Mouse (Mus musculus) common myeloid progenitor, adult 5-6 weeks (primary cell): ENCODE data around the gene Dip2c. TPM values are rescaled to one million over a fixed set of nuclear protein-coding genes. Genes with fewer than 3 reads are reported as not detected.

ENCODE experiments used
- ATAC-seq: replicated peaks from 2 replicates; pipeline ENCODE4 v1.8.0; 2016; ENCODE audit warnings: low read depth, mild to moderate bottlenecking, moderate TSS enrichment, inconsistent platforms; ENCODE audit not compliant: poor library complexity, severe bottlenecking
- total RNA-seq: library from RNA; stranded (forward); fragments of 200-1000, 187-1606 nt; gene quantifications from 2 replicates; pipeline ENCODE4 v1.2.3, GENCODE M21; 2017

Gene Dip2c
- total RNA-seq, 1 experiment from 2014 or later = 4.9 TPM

- no peak for ATAC-seq
Measured at GRCm38 (mm10) chr13:9648716-9649115, 372.4 kb downstream of the Dip2c start.

DNA sequence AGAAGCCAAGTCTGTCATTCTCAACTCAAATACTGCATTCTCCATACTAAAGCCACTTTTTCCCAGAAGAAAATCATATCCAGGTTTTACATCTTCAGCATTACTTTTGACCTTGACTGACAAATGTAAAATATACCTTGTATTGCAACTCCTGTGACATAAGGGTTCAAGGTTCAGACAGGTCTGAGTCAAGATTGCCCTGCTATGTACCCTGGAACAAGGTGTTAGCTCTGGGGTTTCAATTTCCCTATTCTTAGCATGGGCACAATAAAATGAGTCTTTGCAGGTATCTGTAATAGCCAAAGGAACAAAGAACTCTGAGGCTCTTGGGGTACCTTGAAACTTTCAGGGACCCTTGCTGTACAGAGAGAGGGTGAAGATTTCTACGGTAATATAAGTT is 373.6 kb downstream of the Dip2c start:
- ATAC-seq = no peak

- ATAC-seq = no peak
Measured at GRCm38 (mm10) chr13:9650580-9650979, 374.3 kb downstream of the Dip2c start.

- no peak for ATAC-seq
Measured at GRCm38 (mm10) chr13:9653018-9653417, 376.7 kb downstream of the Dip2c start.

- ATAC-seq = no peak
Measured at GRCm38 (mm10) chr13:9656613-9657012, 380.3 kb downstream of the Dip2c start.

- ATAC-seq = no peak
Measured at GRCm38 (mm10) chr13:9660711-9661110, 384.4 kb downstream of the Dip2c start.

DNA sequence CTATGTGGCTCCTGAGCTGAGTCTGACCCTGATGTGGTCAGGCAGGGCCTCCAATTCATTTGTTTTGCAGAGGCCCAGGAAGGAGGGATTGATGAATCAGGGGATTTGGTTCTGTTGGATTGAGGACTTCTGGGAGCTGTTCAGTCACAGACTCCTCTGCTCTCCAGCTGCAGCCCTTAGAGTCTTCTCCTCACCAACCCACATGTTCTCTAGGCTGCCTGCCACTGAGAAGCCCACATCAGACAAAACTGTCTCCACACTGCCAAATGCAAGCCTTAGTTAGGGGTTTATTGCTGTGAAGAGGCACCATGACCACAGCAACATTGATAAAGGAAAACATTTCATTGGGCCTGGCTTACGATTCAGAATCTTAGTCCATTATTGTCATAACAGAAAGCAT is 387.3 kb downstream of the Dip2c start:
- ATAC-seq = no peak

DNA sequence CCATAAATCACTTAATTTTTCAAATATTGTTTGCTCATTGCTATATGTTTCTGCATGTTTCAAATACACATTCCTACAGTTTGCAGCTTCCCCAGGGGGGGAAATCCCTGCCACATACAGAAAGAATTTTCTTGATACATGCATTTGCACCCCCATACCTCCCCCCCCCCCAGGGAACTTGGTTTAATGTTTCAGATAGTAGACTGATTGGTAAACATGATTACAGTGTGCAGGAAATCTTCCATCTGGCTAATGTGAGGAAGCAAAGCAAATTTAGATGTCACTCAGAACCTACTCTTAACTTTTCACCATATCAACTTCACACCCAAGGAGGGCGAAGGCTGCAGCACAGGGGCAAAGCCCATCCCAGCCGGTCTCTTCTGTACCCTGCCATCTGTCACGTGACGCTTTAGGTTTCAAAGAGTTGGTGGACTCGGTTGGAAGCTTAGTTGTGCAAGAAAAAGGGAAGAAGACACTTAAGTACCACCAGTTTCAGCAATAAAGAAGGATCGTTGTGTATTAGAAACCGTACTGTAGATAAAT is 391.7 kb downstream of the Dip2c start:
- ATAC-seq = no peak

GRCm38 (mm10) chr13:9669246-9669645 is 392.9 kb downstream of the Dip2c start:
- ATAC-seq = no peak

GRCm38 (mm10) chr13:9674126-9674525 is 397.8 kb downstream of the Dip2c start:
- no peak for ATAC-seq

DNA sequence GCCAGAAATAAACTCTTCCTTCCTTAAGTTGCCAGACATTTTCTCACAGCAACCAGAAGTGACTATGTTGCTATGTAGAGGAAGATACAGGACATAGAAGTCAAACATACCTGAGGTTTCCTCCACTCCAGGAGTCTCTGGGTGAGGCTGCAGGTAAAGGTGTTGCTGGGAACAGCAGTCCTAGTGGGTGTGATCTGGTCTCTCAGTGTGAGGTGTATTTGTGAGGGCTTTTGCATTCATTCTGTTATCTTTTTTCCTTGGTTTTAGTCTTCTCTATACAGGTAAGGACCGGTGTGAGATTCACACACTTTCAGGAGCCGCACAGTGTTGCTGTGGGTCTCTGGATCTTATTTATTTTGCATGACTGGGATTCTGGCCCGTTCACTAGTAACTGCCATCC is 405.2 kb downstream of the Dip2c start:
- ATAC-seq = no peak

- ATAC-seq = no peak
Measured at GRCm38 (mm10) chr13:9683280-9683679, 407.0 kb downstream of the Dip2c start.

DNA sequence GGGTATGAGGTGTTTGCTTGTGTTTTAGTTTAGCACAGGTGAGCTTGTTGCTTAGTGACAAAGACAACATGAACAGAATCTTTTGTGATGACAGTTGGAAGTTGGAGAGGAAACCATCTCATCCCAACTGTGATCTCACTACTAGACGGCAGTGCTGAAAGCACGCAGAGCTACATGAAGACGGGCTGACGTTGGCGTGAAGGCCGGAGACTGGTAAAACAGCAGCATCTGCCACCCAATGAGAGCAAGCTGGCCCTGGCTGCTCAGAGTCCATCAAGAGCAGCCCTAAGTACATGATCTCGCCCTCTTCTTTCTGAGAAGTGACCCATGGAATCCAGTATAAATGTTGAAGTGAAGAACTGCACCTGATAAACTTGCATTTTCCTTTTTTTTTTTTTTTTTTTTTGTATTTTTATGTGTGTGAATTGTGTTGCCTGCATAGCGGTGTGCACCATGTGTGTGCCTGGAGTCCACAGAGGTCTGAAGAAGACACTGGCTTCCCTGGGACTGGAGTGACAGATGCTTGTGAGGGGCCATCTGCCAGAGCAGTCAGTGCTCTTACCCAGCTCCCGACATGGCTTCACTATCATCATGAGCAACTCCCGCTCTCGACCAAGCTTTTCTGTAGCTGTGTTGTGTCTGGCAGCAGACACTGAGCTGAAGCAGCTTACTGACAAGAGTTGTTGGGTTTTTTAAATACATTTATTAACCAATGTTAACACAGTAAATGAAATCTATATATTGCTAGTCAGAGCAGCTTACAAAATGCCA is 408.0 kb downstream of the Dip2c start:
- ATAC-seq = no peak

DNA sequence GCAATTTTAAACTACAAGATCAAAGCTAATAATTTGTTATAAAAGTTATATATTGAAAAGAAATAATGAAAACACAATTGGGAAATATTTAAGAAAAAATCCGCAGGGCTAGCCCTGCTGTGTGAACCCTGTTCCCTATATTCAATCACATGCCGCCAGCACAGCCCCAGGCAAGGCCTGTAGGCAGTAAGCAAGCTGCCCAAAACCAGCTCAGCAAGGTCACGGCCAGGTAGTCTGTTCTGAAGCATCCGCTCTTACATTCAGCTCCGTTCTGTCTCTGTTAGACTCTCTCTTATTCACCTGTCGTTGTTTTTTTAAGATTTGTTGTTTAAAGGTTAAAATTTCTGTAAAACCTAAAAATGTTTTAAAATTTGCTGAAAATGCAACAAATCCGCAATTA is 409.9 kb downstream of the Dip2c start:
- no peak for ATAC-seq

DNA sequence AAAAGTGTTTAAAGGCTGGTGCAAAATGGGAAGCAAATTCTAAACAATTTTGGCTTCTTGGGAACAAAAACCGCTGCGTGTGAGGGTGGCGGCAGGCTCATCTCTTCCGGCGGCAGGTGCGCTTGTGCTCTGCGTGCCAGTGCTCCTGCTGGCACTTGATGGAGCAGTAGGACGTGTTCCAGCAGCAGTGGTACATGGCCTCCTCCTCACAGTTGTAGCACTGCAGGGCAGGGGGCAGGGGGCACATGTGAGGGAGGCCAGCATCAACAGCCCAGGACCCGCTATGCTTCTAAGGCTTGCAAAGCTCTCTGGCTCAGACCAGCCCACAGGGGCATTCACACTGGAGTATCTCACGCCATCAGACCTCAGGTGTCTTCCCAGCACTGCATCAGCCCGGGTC is 410.4 kb downstream of the Dip2c start:
- ATAC-seq = no peak

DNA sequence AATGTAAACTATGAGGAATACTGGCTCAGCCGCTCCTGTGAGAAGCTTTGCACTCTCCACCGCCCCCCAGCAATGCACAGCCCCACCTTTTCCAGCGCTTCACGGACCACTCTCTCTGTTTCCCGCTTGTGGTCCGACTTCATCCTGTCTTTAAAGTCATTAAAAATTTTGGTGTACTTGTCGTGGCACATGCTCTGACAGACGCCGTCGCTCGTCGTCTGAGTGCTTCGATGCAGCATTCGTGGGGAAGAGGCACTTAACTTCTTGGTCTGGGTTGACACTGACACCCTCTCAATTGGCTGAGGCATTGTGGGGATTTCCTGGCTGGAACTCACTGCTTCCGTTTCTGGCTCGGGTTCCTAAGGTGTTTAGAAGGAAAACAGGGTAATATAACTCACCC is 413.0 kb downstream of the Dip2c start:
- ATAC-seq = no peak

GRCm38 (mm10) chr13:9692876-9693275 is 416.5 kb downstream of the Dip2c start:
- no peak for ATAC-seq

DNA sequence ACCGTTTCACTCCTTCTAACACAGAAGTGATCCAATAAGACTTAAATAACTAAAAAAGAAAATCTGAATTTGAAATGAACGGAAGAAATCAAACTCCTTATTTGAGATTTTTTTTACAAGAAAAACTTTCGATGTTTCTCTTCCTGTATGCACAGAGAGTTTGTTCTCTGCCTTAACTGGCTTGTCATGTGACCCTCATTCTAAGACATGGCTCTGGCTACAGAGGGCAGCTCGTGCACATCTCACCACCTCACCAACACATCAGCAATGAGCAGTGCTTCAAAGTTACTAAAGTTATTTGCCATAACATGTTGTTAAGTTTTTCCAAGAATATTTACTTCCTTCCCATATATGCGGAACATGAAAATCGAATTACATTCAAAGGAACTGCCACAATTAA is 418.3 kb downstream of the Dip2c start:
- no peak for ATAC-seq

- no peak for ATAC-seq
Measured at GRCm38 (mm10) chr13:9695403-9695802, 419.1 kb downstream of the Dip2c start.

DNA sequence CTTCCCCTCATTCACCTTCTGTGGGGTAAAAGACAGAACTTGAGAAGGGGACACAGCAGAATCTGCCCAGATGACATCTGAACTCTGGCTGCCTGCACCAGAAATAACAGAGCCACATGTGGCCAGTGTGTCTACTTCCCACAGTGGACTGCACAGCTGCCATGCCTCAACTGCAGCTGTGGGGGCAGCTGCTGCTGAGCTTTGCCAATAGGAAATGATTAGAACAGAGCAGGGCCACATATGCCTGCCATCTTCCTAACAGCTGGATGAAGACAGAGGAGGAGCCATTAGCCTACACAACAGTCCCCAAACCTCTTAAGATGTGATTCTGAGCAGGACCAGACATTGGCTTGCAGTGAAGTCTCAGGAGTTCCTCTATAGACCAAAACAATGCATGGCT is 419.5 kb downstream of the Dip2c start:
- no peak for ATAC-seq

DNA sequence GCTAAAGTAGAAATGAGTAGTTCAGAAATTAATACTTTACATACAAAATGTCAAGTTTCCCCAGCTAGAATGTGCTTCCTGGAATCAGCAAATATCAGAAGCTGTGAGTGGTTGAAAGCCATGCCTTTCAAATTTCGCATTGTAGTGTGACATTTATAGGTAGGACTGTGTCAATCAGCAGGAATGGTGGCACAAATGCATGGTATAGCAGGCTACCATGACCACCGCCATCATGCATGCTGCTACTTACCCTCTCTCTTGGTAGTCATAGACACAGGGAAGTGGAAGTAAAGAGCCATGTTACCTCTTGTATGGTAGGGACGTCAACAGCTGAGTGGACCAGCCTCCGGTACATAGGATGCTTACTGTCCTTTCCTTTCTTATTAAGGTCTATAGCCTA is 421.0 kb downstream of the Dip2c start:
- no peak for ATAC-seq

DNA sequence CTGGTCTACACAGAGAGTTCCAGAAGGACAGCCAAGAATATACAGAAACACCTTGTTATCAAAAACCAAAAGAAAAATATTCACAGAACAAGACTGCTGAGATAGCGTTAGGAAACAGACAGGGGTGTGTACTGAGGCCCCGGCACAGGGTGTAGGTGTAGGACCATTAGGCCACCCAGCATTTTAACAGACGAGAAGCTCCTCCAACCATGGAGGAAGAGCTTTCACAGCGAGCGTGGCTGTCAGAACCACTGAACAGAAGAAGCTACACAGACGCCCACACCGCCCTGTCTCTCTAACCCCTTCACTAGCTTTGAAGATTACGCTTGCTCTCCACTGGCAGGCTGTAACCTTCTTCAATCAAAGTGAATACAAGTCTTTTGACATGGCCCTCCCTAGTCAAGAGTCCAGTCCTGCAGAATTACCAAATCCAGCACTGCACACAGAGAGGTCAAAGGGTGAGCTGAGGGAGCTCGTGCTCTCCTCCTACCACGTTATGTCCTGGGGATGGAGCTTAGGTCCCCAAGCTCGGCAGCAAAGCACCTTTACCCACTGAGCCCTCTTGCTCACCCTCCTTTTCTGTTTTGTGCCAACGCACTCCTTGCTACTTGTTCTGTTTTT is 426.4 kb downstream of the Dip2c start:
- ATAC-seq = no peak
